Mouse (Mus musculus): ENCODE data around the gene Col24a1. TPM values are rescaled to one million over a fixed set of nuclear protein-coding genes. Genes with fewer than 3 reads are reported as not detected.
A peak's percentile ranks its signal among the peaks of the same experiment; 100 is the strongest.

The Col24a1 gene
- polyA plus RNA-seq, 1 experiment from 2014 or later: 2.3 TPM

GRCm38 (mm10) chr3:145305311-145305710, 13.0 kb downstream of the Col24a1 start:
- WGBS: 35% methylated on average over 5 of the region's 5 CpGs
- no peaks in the 10 kb centered on the region for H3K36me3 ChIP-seq (ENCODE audit: insufficient read depth, low read length)
- no peak overlapping the region for H3K27ac ChIP-seq
- ATAC-seq (replicated peaks; ENCODE audit: low FRiP score, low read depth): no peak
- no peak overlapping the region for H3K4me3 ChIP-seq (replicated peaks; ENCODE audit: low read depth, low read length)
- no peak overlapping the region for H3K4me2 ChIP-seq (ENCODE audit: low read length)
- no peaks in the 10 kb centered on the region for H3K9me3 ChIP-seq (replicated peaks; ENCODE audit: low read length)
- H3K9ac ChIP-seq (ENCODE audit: low read depth, low read length): no peak overlapping the region
- H3K27me3 ChIP-seq (ENCODE audit: insufficient read depth, low read length): no peaks in the 10 kb centered on the region
- DNase-seq (ENCODE audit: low spot score): peak; percentile 65
- TF ChIP-seq CTCF (IDR thresholded peaks at IDR 0.05; ENCODE audit: low read depth): no peak
- H3K4me1 ChIP-seq (replicated peaks; ENCODE audit: insufficient read depth, low read length): no peaks in the 10 kb centered on the region

- no peak for TF ChIP-seq CTCF (IDR thresholded peaks at IDR 0.05; ENCODE audit: low read depth)
- H3K9ac ChIP-seq (ENCODE audit: low read depth, low read length): no peak overlapping the region
- ATAC-seq (replicated peaks; ENCODE audit: low FRiP score, low read depth) (no peak), DNase-seq (ENCODE audit: low spot score) (no peak)
- H3K4me3 ChIP-seq (replicated peaks; ENCODE audit: low read depth, low read length): no peak overlapping the region
- no peak overlapping the region for H3K27ac ChIP-seq
- no peaks in the 10 kb centered on the region for H3K27me3 ChIP-seq (ENCODE audit: insufficient read depth, low read length)
- no peaks in the 10 kb centered on the region for H3K9me3 ChIP-seq (replicated peaks; ENCODE audit: low read length)
- no peaks in the 10 kb centered on the region for H3K36me3 ChIP-seq (ENCODE audit: insufficient read depth, low read length)
- 86% methylated on average over 3 of the region's 3 CpGs for WGBS
- H3K4me2 ChIP-seq (ENCODE audit: low read length): no peak overlapping the region
- no peaks in the 10 kb centered on the region for H3K4me1 ChIP-seq (replicated peaks; ENCODE audit: insufficient read depth, low read length)
These were observed 14.9 kb downstream of the Col24a1 start for GRCm38 (mm10) chr3:145307209-145307608.

- Histone ChIP-seq H3K4me1 (replicated peaks; ENCODE audit: insufficient read depth, low read length) (no peaks in the 10 kb centered on the region), H3K36me3 (ENCODE audit: insufficient read depth, low read length) (no peaks in the 10 kb centered on the region), H3K9ac (ENCODE audit: low read depth, low read length) (no peak overlapping the region), H3K27ac (no peak overlapping the region), H3K9me3 (replicated peaks; ENCODE audit: low read length) (no peaks in the 10 kb centered on the region), H3K4me2 (ENCODE audit: low read length) (0 out of 2 replicates have a peak overlapping the region, but pooled peaks have one; percentile 25), H3K4me3 (replicated peaks; ENCODE audit: low read depth, low read length) (no peak overlapping the region), H3K27me3 (ENCODE audit: insufficient read depth, low read length) (no peaks in the 10 kb centered on the region)
- 31% methylated on average over 14 of the region's 14 CpGs for WGBS
- peak; percentile 60 for DNase-seq (ENCODE audit: low spot score)
- no peak for TF ChIP-seq CTCF (IDR thresholded peaks at IDR 0.05; ENCODE audit: low read depth)
- ATAC-seq (replicated peaks; ENCODE audit: low FRiP score, low read depth): no peak
These were observed 28.5 kb downstream of the Col24a1 start for GRCm38 (mm10) chr3:145320587-145321274.

- no peaks in the 10 kb centered on the region for H3K9me3 ChIP-seq (replicated peaks; ENCODE audit: low read length)
- DNase-seq (ENCODE audit: low spot score) (no peak), ATAC-seq (replicated peaks; ENCODE audit: low FRiP score, low read depth) (no peak)
- no peak overlapping the region for H3K27ac ChIP-seq
- WGBS: 95% methylated on average over 3 of the region's 3 CpGs
- H3K4me1 ChIP-seq (replicated peaks; ENCODE audit: insufficient read depth, low read length): no peaks in the 10 kb centered on the region
- no peak overlapping the region for H3K9ac ChIP-seq (ENCODE audit: low read depth, low read length)
- H3K4me2 ChIP-seq (ENCODE audit: low read length): no peak overlapping the region
- no peaks in the 10 kb centered on the region for H3K27me3 ChIP-seq (ENCODE audit: insufficient read depth, low read length)
- no peak for TF ChIP-seq CTCF (IDR thresholded peaks at IDR 0.05; ENCODE audit: low read depth)
- no peaks in the 10 kb centered on the region for H3K36me3 ChIP-seq (ENCODE audit: insufficient read depth, low read length)
- no peak overlapping the region for H3K4me3 ChIP-seq (replicated peaks; ENCODE audit: low read depth, low read length)
These were observed 33.1 kb downstream of the Col24a1 start for GRCm38 (mm10) chr3:145325402-145325801.

GRCm38 (mm10) chr3:145331642-145332041, 39.4 kb downstream of the Col24a1 start:
- Histone ChIP-seq H3K27me3 (ENCODE audit: insufficient read depth, low read length) (no peaks in the 10 kb centered on the region), H3K9me3 (replicated peaks; ENCODE audit: low read length) (no peaks in the 10 kb centered on the region), H3K4me1 (replicated peaks; ENCODE audit: insufficient read depth, low read length) (no peaks in the 10 kb centered on the region), H3K4me2 (ENCODE audit: low read length) (no peak overlapping the region), H3K36me3 (ENCODE audit: insufficient read depth, low read length) (no peaks in the 10 kb centered on the region), H3K27ac (no peak overlapping the region), H3K9ac (ENCODE audit: low read depth, low read length) (no peak overlapping the region), H3K4me3 (replicated peaks; ENCODE audit: low read depth, low read length) (no peak overlapping the region)
- 54% methylated on average over 8 of the region's 8 CpGs for WGBS
- DNase-seq (ENCODE audit: low spot score): no peak
- no peak for ATAC-seq (replicated peaks; ENCODE audit: low FRiP score, low read depth)
- TF ChIP-seq CTCF (IDR thresholded peaks at IDR 0.05; ENCODE audit: low read depth): no peak

- Histone ChIP-seq H3K9ac (ENCODE audit: low read depth, low read length) (no peak overlapping the region), H3K27ac (no peak overlapping the region), H3K36me3 (ENCODE audit: insufficient read depth, low read length) (no peaks in the 10 kb centered on the region), H3K4me3 (replicated peaks; ENCODE audit: low read depth, low read length) (no peak overlapping the region), H3K9me3 (replicated peaks; ENCODE audit: low read length) (no peaks in the 10 kb centered on the region), H3K27me3 (ENCODE audit: insufficient read depth, low read length) (no peaks in the 10 kb centered on the region), H3K4me2 (ENCODE audit: low read length) (no peak overlapping the region), H3K4me1 (replicated peaks; ENCODE audit: insufficient read depth, low read length) (no peaks in the 10 kb centered on the region)
- DNase-seq (ENCODE audit: low spot score) (no peak), ATAC-seq (replicated peaks; ENCODE audit: low FRiP score, low read depth) (no peak)
- 89% methylated on average over 3 of the region's 3 CpGs for WGBS
- TF ChIP-seq CTCF (IDR thresholded peaks at IDR 0.05; ENCODE audit: low read depth): no peak
These were observed 41.8 kb downstream of the Col24a1 start for GRCm38 (mm10) chr3:145334046-145334445.

- WGBS: 71% methylated on average over 2 of the region's 2 CpGs
- TF ChIP-seq CTCF (IDR thresholded peaks at IDR 0.05; ENCODE audit: low read depth): no peak
- Histone ChIP-seq H3K9ac (ENCODE audit: low read depth, low read length) (no peak overlapping the region), H3K27me3 (ENCODE audit: insufficient read depth, low read length) (no peaks in the 10 kb centered on the region), H3K4me1 (replicated peaks; ENCODE audit: insufficient read depth, low read length) (no peaks in the 10 kb centered on the region), H3K4me3 (replicated peaks; ENCODE audit: low read depth, low read length) (no peak overlapping the region), H3K4me2 (ENCODE audit: low read length) (no peak overlapping the region), H3K27ac (no peak overlapping the region), H3K9me3 (replicated peaks; ENCODE audit: low read length) (no peaks in the 10 kb centered on the region), H3K36me3 (ENCODE audit: insufficient read depth, low read length) (no peaks in the 10 kb centered on the region)
- DNase-seq (ENCODE audit: low spot score) (no peak), ATAC-seq (replicated peaks; ENCODE audit: low FRiP score, low read depth) (no peak)
These were observed 44.9 kb downstream of the Col24a1 start for GRCm38 (mm10) chr3:145337161-145337560.

Measured in kidney, postnatal 0 days (tissue).